Mouse (Mus musculus) midbrain, embryonic 14.5 days (tissue): ENCODE measurements around the gene Psmd3. TPM values are rescaled to one million over a fixed set of nuclear protein-coding genes. Genes with fewer than 3 reads are reported as not detected.

Source experiments
- ATAC-seq: fragments of 200-750 bp; cut with Nextera tagmentation; 2 replicates; pipeline ENCODE4 v1.8.0; 2017; ENCODE audit warnings: moderate number of reproducible peaks, moderate library complexity; ENCODE audit not compliant: low FRiP score, low TSS enrichment
- DNase-seq: peaks from one replicate; pipeline ENCODE4 v3.0.0-alpha.2; 2015
- H3K27ac ChIP-seq: fragments of 300-500 bp; sonication (generic); replicated peaks from 2 replicates; pipeline ENCODE4 v1.5.1; 2014; ENCODE audit warnings: mild to moderate bottlenecking, low read depth, low read length, moderate library complexity
- H3K27me3 ChIP-seq: fragments of 300-500 bp; sonication (generic); 2 replicates; pipeline ENCODE4 v1.6.1; 2014; ENCODE audit warnings: low read length, control low read depth, mixed read lengths; ENCODE audit not compliant: control insufficient read depth, insufficient read depth
- H3K36me3 ChIP-seq: fragments of 300-500 bp; sonication (generic); 2 replicates; pipeline ENCODE4 v1.6.1; 2014; ENCODE audit warnings: low read length, control low read depth; ENCODE audit not compliant: control insufficient read depth, insufficient read depth
- H3K4me1 ChIP-seq: fragments of 300-500 bp; sonication (generic); 2 replicates; pipeline ENCODE4 v1.6.1; 2014; ENCODE audit warnings: mild to moderate bottlenecking, antibody characterized with exemption, low read length, control low read depth; ENCODE audit not compliant: control insufficient read depth, insufficient read depth
- H3K4me2 ChIP-seq: fragments of 300-500 bp; sonication (generic); 2 replicates; pipeline ENCODE4 v1.6.1; 2014; ENCODE audit warnings: mild to moderate bottlenecking, low read length, moderate library complexity
- H3K4me3 ChIP-seq: fragments of 300-500 bp; sonication (generic); replicated peaks from 2 replicates; pipeline ENCODE4 v1.5.1; 2014; ENCODE audit warnings: low read depth, low read length
- H3K9ac ChIP-seq: fragments of 300-500 bp; sonication (generic); replicated peaks from 2 replicates; pipeline ENCODE4 v1.6.1; 2014; ENCODE audit warnings: mild to moderate bottlenecking, low read length, moderate library complexity
- H3K9me3 ChIP-seq: fragments of 300-500 bp; sonication (generic); 2 replicates; pipeline ENCODE4 v1.6.1; 2016; ENCODE audit warnings: low read length, control low read depth, mixed read lengths; ENCODE audit not compliant: control insufficient read depth
- WGBS: fragments of 180-500 bp; shearing (Covaris S2); extraction: QIAGEN DNeasy Blood & Tissue Kit; methylation state at CpG from one replicate; pipeline ENCODE4 v1.1.7; 2014; 5-methylcytosine and 5-hydroxymethylcytosine counted together
- polyA plus RNA-seq: library from polyadenylated mRNA; unstranded; fragments of >200 nt; fragmentation: Nextera tagmentation; extraction: Ambion mirVana; gene quantifications from 2 replicates; pipeline ENCODE4 v1.2.1, GENCODE M21; 2014

Gene Psmd3
- polyA plus RNA-seq, 1 experiment from 2014 or later = 135 TPM

GRCm38 (mm10) chr11:98741622-98742396, 59.5 kb downstream of the Psmd3 start:
- Histone ChIP-seq H3K4me1 (peaks cover 55% of the 10 kb centered on the region), H3K4me3 (peak overlapping the region; percentile 89), H3K36me3 (0 out of 2 replicates have a peak, but pooled peaks cover 2% of the 10 kb centered on the region), H3K27ac (peak overlapping the region; percentile 99), H3K9me3 (no peaks in the 10 kb centered on the region), H3K4me2 (peak overlapping the region; percentile 73), H3K27me3 (no peaks in the 10 kb centered on the region), H3K9ac (peak overlapping the region; percentile 97)
- under 1% methylated on average over 81 of the region's 86 CpGs for WGBS
- peak; percentile 74 for ATAC-seq
- peak; percentile 95 for DNase-seq

DNA sequence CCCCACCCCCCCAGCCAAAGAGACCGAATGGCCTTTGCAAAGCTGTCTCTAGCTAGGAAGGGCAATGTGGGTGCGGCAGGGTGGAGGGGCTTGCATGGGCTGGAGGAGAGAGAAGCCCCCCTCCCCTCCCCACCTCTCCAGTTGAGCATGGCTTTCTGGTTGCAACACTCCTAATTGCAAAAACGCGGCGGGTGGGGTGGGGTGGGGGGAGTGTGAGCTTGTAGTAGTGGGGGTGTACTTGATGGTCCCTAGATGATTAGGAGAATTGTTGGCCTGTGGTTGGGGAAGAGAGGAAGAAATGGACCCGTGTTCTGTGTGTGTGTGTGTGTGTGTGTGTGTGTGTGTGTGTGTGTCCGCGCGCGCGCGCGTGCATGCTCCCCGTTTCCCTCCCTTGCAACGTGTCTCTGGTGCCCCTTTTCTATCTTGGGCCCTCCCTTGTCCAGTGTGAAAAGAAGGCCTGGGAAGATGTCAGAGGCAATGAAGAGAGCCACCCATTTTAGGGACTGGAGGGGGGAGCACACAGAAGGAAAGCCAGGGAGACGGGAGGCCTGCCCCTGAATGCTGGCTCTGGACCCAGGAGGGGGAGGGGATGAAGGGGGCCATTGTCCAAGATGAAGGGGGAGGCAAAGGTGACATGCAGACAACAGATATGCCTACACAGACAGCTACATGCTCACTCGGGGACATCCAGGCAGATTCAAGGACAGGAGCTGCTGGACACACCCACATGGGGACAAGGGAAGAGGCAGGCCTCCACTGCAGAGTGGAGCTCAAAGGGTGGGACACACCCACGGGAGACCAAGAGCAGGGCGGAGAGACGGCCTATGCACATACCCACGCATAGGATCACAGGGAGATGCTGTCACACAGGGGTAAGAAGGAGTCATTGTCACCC, 60.3 kb downstream of the Psmd3 start:
- Histone ChIP-seq H3K9ac (peak overlapping the region; percentile 97), H3K4me2 (peak overlapping the region; percentile 73), H3K4me3 (peak overlapping the region; percentile 89), H3K4me1 (peaks cover 61% of the 10 kb centered on the region), H3K36me3 (0 out of 2 replicates have a peak, but pooled peaks cover 2% of the 10 kb centered on the region), H3K27me3 (no peaks in the 10 kb centered on the region), H3K9me3 (no peaks in the 10 kb centered on the region), H3K27ac (peak overlapping the region; percentile 99)
- peak; percentile 71 for DNase-seq
- ATAC-seq = peak; percentile 15; the same call in 1 of the 2 replicates
- under 1% methylated on average over 21 of the region's 21 CpGs for WGBS

GRCm38 (mm10) chr11:98743655-98744345, 61.4 kb downstream of the Psmd3 start:
- Histone ChIP-seq H3K27ac (peak overlapping the region; percentile 99), H3K4me1 (peaks cover 63% of the 10 kb centered on the region), H3K9ac (peak overlapping the region; percentile 97), H3K4me3 (peak overlapping the region; percentile 89), H3K9me3 (no peaks in the 10 kb centered on the region), H3K27me3 (no peaks in the 10 kb centered on the region), H3K36me3 (0 out of 2 replicates have a peak, but pooled peaks cover 2% of the 10 kb centered on the region), H3K4me2 (peak overlapping the region; percentile 73)
- DNase-seq (peak; percentile 78), ATAC-seq (no peak)
- WGBS = 2% methylated on average over 9 of the region's 9 CpGs

DNA sequence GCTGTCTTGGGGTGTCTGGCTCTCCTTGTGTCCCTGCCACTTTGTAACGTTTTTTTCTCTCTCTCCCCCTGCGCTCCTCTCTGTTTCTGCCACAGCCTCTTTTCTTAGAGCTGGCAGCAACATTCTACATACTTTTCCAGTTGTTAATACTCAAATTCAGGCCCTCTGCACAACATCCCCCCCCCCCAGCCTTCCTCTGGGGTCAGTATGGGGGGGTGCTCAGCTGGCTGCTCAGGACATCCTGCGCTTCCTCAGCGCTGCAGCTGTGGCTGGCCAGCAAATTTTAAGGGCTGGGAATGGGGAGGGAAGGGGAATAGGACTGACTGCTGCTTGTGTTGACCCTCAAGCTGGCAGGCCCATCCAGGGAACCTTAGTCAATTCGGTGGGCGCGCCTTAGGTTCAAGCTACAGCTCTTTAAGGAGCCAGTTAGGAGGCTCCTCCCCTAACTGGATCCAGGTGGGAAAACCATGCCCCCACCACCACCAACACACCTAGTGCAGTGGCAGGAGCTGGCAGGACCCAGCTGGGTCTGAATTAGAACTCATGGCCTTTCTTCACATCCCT, 62.2 kb downstream of the Psmd3 start:
- WGBS = 39% methylated on average over 7 of the region's 7 CpGs
- 0 out of 2 replicates have a peak, but pooled peaks cover 2% of the 10 kb centered on the region for H3K36me3 ChIP-seq
- ATAC-seq = no peak
- peak overlapping the region; percentile 89 for H3K4me3 ChIP-seq
- H3K9me3 ChIP-seq = no peaks in the 10 kb centered on the region
- H3K27me3 ChIP-seq = no peaks in the 10 kb centered on the region
- H3K9ac ChIP-seq = peak overlapping the region; percentile 97
- H3K4me1 ChIP-seq = peaks cover 68% of the 10 kb centered on the region
- peak overlapping the region; percentile 73 for H3K4me2 ChIP-seq
- DNase-seq = no peak
- H3K27ac ChIP-seq = peak overlapping the region; percentile 99

Other genes starting within 250 kb of the Psmd3 start
- gene Mien1, start 243.6 kb upstream of the Psmd3 start, polyA plus RNA-seq = 225 and 280 TPM in 2 replicates
- gene Grb7, start 236.2 kb upstream of the Psmd3 start, polyA plus RNA-seq = 0.58 and 0.67 TPM in 2 replicates
- gene Ikzf3, start 136.5 kb upstream of the Psmd3 start, polyA plus RNA-seq = 0.05 TPM in 1 of 2 replicates, not detected in the other
- not detected in 2 replicates for gene Zpbp2, start 131.5 kb upstream of the Psmd3 start, polyA plus RNA-seq
- gene Ormdl3, start 95.2 kb upstream of the Psmd3 start, polyA plus RNA-seq = 17.1 and 53.4 TPM in 2 replicates
- not detected in 2 replicates for gene Lrrc3c, start 84.3 kb upstream of the Psmd3 start, polyA plus RNA-seq
- gene Gm12355, start 56.9 kb upstream of the Psmd3 start, polyA plus RNA-seq = 0.71 and 1.4 TPM in 2 replicates
- not detected in 2 replicates for gene Gsdma3, start 56.2 kb upstream of the Psmd3 start, polyA plus RNA-seq
- gene Gsdma2, start 35.8 kb upstream of the Psmd3 start, polyA plus RNA-seq = not detected in 2 replicates
- not detected in 2 replicates for gene Gsdma, start 18.2 kb upstream of the Psmd3 start, polyA plus RNA-seq
- gene Csf3, start 18.7 kb downstream of the Psmd3 start, polyA plus RNA-seq = not detected in 2 replicates
- gene Med24, start 46.9 kb downstream of the Psmd3 start, polyA plus RNA-seq = 65.7 and 81.1 TPM in 2 replicates
- 175 and 194 TPM in 2 replicates for gene Thra, start 58.1 kb downstream of the Psmd3 start, polyA plus RNA-seq
- 3.0 TPM in 2 replicates for gene Nr1d1, start 92.8 kb downstream of the Psmd3 start, polyA plus RNA-seq
- 25.0 and 35.9 TPM in 2 replicates for gene Msl1, start 113.0 kb downstream of the Psmd3 start, polyA plus RNA-seq
- 46.6 and 57.3 TPM in 2 replicates for gene Casc3, start 122.4 kb downstream of the Psmd3 start, polyA plus RNA-seq
- 8.8 and 9.6 TPM in 2 replicates for gene Rapgefl1, start 154.2 kb downstream of the Psmd3 start, polyA plus RNA-seq
- gene Wipf2, start 181.1 kb downstream of the Psmd3 start, polyA plus RNA-seq = 5.4 and 6.1 TPM in 2 replicates
- gene Cdc6, start 225.2 kb downstream of the Psmd3 start, polyA plus RNA-seq = 2.5 and 5.6 TPM in 2 replicates
- gene Rara, start 245.3 kb downstream of the Psmd3 start, polyA plus RNA-seq = 8.8 and 11.0 TPM in 2 replicates